Mouse (Mus musculus) heart, postnatal 4 days (tissue): ENCODE data around the gene Ehd2. TPM values are rescaled to one million over a fixed set of nuclear protein-coding genes. Genes with fewer than 3 reads are reported as not detected.

Experiments
- DNase-seq: peaks from one replicate; pipeline ENCODE4 v3.0.0; 2021
- total RNA-seq, 2 experiments: library from RNA; stranded (reverse); gene quantifications; 2 replicates each; pipeline ENCODE4 v1.2.3; 2021

Gene Ehd2
- total RNA-seq, 2 experiments from 2014 or later = 193 to 197 TPM

- DNase-seq = no peak
Observed at GRCm38 (mm10) chr7:15975451-15975850, 8.1 kb upstream of the Ehd2 start.

GRCm38 (mm10) chr7:15974712-15975111 is 7.3 kb upstream of the Ehd2 start:
- peak; percentile 75 for DNase-seq

GRCm38 (mm10) chr7:15972247-15972646 is 4.9 kb upstream of the Ehd2 start:
- DNase-seq = no peak

GRCm38 (mm10) chr7:15969674-15970073 is 2.3 kb upstream of the Ehd2 start:
- DNase-seq = no peak

GRCm38 (mm10) chr7:15968322-15968721 is 955 bp upstream of the Ehd2 start:
- no peak for DNase-seq

GRCm38 (mm10) chr7:15966489-15966888 is 878 bp downstream of the Ehd2 start:
- no peak for DNase-seq

- no peak for DNase-seq
Observed at GRCm38 (mm10) chr7:15963798-15964652, 3.3 kb downstream of the Ehd2 start.

GRCm38 (mm10) chr7:15962311-15963288 is 4.8 kb downstream of the Ehd2 start:
- peak; percentile 94 for DNase-seq

- no peak for DNase-seq
Observed at GRCm38 (mm10) chr7:15961798-15962197, 5.6 kb downstream of the Ehd2 start.

GRCm38 (mm10) chr7:15961239-15961638 is 6.1 kb downstream of the Ehd2 start:
- peak; percentile 58 for DNase-seq

GRCm38 (mm10) chr7:15960691-15961090 is 6.7 kb downstream of the Ehd2 start:
- DNase-seq = no peak

- no peak for DNase-seq
Observed at GRCm38 (mm10) chr7:15956143-15956542, 11.2 kb downstream of the Ehd2 start.

GRCm38 (mm10) chr7:15955509-15955908 is 11.9 kb downstream of the Ehd2 start:
- DNase-seq = no peak

GRCm38 (mm10) chr7:15954978-15955443 is 12.4 kb downstream of the Ehd2 start:
- peak; percentile 86 for DNase-seq

- no peak for DNase-seq
Observed at GRCm38 (mm10) chr7:15954436-15954835, 12.9 kb downstream of the Ehd2 start.

GRCm38 (mm10) chr7:15953307-15954074 is 13.9 kb downstream of the Ehd2 start:
- DNase-seq = no peak

- DNase-seq = no peak
Observed at GRCm38 (mm10) chr7:15952416-15952815, 15.0 kb downstream of the Ehd2 start.

- DNase-seq = no peak
Observed at GRCm38 (mm10) chr7:15950008-15950407, 17.4 kb downstream of the Ehd2 start.

- no peak for DNase-seq
Observed at GRCm38 (mm10) chr7:15949216-15949790, 18.1 kb downstream of the Ehd2 start.

GRCm38 (mm10) chr7:15948381-15948941 is 18.9 kb downstream of the Ehd2 start:
- peak; percentile 94 for DNase-seq

- no peak for DNase-seq
Observed at GRCm38 (mm10) chr7:15947653-15948260, 19.6 kb downstream of the Ehd2 start.
